Mouse (Mus musculus) retina, embryonic 14.5 days (tissue): ENCODE data around the gene Mipol1.
"Not testable (repeated sequence)": the region's sequence is repeated elsewhere in the genome, so short reads cannot be mapped to it uniquely, and the experiment has no call there.

Source experiments
- DNase-seq: peaks from one replicate; pipeline ENCODE4 v3.0.0-alpha.2; 2015; ENCODE audit warnings: low spot score

Mipol1 gene

GRCm38 (mm10) chr12:57230192-57230706 lies at the start of gene Mipol1, which contains the start of gene Prps1l3:
TSS of gene Mipol1 (plus strand) at chr12:57230427.
TSS of gene Prps1l3 (plus strand) at chr12:57230412.
- DNase-seq: peak; percentile 92

- DNase-seq: peak; percentile 45
Measured at GRCm38 (mm10) chr12:57184401-57185147, 45.7 kb upstream of the Mipol1 start.

GRCm38 (mm10) chr12:57185475-57185874 lies 44.8 kb upstream of the Mipol1 start:
- peak; percentile 67 for DNase-seq

GRCm38 (mm10) chr12:57186126-57186525 lies 44.1 kb upstream of the Mipol1 start:
- DNase-seq: no peak

- DNase-seq: no peak
Measured at GRCm38 (mm10) chr12:57187032-57187431, 43.2 kb upstream of the Mipol1 start.

- DNase-seq: peak; percentile 64
Measured at GRCm38 (mm10) chr12:57194609-57195008, 35.6 kb upstream of the Mipol1 start.

GRCm38 (mm10) chr12:57196286-57196607 lies 34.0 kb upstream of the Mipol1 start:
- no peak for DNase-seq

- peak; percentile 53 for DNase-seq
Measured at GRCm38 (mm10) chr12:57196608-57197362, 33.4 kb upstream of the Mipol1 start.

GRCm38 (mm10) chr12:57197363-57198026 lies 32.7 kb upstream of the Mipol1 start, which contains the start of gene Slc25a21:
TSS of gene Slc25a21 (minus strand) at chr12:57197472.
- no peak for DNase-seq

GRCm38 (mm10) chr12:57198269-57198668 lies 32.0 kb upstream of the Mipol1 start:
- no peak for DNase-seq

- no peak for DNase-seq
Measured at GRCm38 (mm10) chr12:57199427-57199826, 30.8 kb upstream of the Mipol1 start.

- DNase-seq: no peak
Measured at GRCm38 (mm10) chr12:57201901-57202300, 28.3 kb upstream of the Mipol1 start.

GRCm38 (mm10) chr12:57204276-57204851 lies 25.9 kb upstream of the Mipol1 start:
- no peak for DNase-seq

GRCm38 (mm10) chr12:57211353-57212311 lies 18.6 kb upstream of the Mipol1 start:
- peak; percentile 44 for DNase-seq

- not testable (repeated sequence) for DNase-seq
Measured at GRCm38 (mm10) chr12:57212463-57212862, 17.8 kb upstream of the Mipol1 start.

- DNase-seq: no peak
Measured at GRCm38 (mm10) chr12:57226411-57226810, 3.8 kb upstream of the Mipol1 start.

GRCm38 (mm10) chr12:57227776-57228175 lies 2.5 kb upstream of the Mipol1 start:
- DNase-seq: no peak

- no peak for DNase-seq
Measured at GRCm38 (mm10) chr12:57229703-57230102, 524 bp upstream of the Mipol1 start.

GRCm38 (mm10) chr12:57231085-57231875 lies 1.1 kb downstream of the Mipol1 start:
- peak; percentile 23 for DNase-seq

- DNase-seq: no peak
Measured at GRCm38 (mm10) chr12:57233386-57233785, 3.2 kb downstream of the Mipol1 start.
